In genomic region chr19:7213010-7213409, GRCm38 (mm10) we compare ENCODE assay signal across 21 mouse cellular contexts.
"Had no signal": no experiment of that assay in that cellular context is flagged by ENCODE, and none has a peak within 500 bp of the region (broad histone marks: within the 10 kb centered on the region; RNA-seq: fewer than 3 reads in every experiment).

No protein-coding gene starts in this region.

- H3K27me3 ChIP-seq: liver, embryonic 13.5 days; liver, embryonic 15.5 days; midbrain, embryonic 12.5 days; neural tube, embryonic 13.5 days; neural tube, embryonic 15.5 days; stomach, embryonic 15.5 days had no signal

- H3K4me3 ChIP-seq: liver, embryonic 13.5 days; liver, embryonic 15.5 days; midbrain, embryonic 10.5 days; midbrain, embryonic 12.5 days; myocyte; neural tube, embryonic 13.5 days; neural tube, embryonic 15.5 days; stomach, embryonic 15.5 days had no signal

- ATAC-seq: liver, postnatal 0 days; midbrain, embryonic 16.5 days had no signal

- DNase-seq: liver, embryonic 13.5 days; liver, postnatal 0 days; lung, embryonic 14.5 days; lung, postnatal 14 days; lung, postnatal 36 days; midbrain, embryonic 14.5 days; right cerebral cortex, postnatal 14 days; thymus, adult 2 months; thymus, postnatal 25 days; thymus, postnatal 4 days had no signal

- H3K9ac ChIP-seq: liver, embryonic 13.5 days; liver, embryonic 15.5 days; liver, postnatal 0 days; lung, embryonic 14.5 days; midbrain, embryonic 12.5 days; neural tube, embryonic 13.5 days; neural tube, embryonic 15.5 days; stomach, embryonic 15.5 days had no signal

- H3K9me3 ChIP-seq: liver, embryonic 13.5 days; liver, embryonic 15.5 days; midbrain, embryonic 10.5 days; midbrain, embryonic 12.5 days; neural tube, embryonic 13.5 days; neural tube, embryonic 15.5 days; stomach, embryonic 15.5 days had no signal

- H3K4me2 ChIP-seq: liver, embryonic 11.5 days; liver, embryonic 13.5 days; liver, embryonic 15.5 days; lung, embryonic 14.5 days; midbrain, embryonic 12.5 days; neural tube, embryonic 13.5 days; neural tube, embryonic 15.5 days; stomach, embryonic 15.5 days had no signal

- H3K27ac ChIP-seq: liver, embryonic 13.5 days; liver, embryonic 15.5 days; macrophage; midbrain, embryonic 10.5 days; midbrain, embryonic 12.5 days; neural tube, embryonic 13.5 days; neural tube, embryonic 15.5 days; stomach, embryonic 15.5 days; stomach, postnatal 0 days had no signal
